Mouse (Mus musculus): ENCODE data around the gene Dcaf17. TPM values are rescaled to one million over a fixed set of nuclear protein-coding genes. Genes with fewer than 3 reads are reported as not detected.

Gene Dcaf17
- polyA plus RNA-seq, 1 experiment from 2014 or later: 41.0 TPM

DNA sequence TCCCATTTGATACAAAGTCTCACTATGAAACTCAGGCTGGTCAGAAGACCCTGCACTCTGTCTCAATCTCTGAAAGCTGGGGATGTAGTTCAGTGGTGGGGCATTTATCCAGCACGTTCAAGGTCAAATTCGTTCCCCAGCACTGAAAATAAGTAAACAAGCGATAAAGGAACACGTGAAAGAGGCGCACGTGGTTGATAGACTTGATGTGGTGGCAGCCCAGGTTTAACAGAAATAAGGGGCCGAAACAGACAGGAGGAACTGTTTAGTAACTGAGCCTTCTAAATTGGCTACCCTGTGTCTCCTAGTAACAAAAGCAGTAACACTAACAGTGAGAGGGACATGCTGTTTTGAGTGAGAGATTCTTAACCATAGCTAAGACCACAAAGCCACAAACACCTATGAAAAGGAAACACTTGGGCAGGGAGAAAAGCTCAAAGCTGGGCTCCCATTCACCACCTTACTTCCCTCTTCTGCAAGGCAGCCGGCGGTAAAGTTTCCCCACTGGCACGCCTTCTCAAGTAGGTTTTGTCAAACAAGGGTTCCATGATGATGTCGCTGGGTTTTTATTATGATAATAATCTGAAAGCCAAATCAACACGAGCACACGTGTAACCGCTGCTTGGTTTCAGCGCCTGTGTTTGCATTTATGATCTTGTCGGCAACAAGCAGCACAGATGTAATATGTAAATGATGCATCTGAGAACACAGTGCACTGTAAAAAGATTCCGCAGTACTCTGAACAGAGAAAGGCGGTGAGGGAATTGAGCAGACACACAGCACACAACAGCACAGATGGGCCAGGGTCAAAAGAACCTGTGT lies 22.9 kb upstream of the Dcaf17 start:
- Histone ChIP-seq H3K36me3 (no peaks in the 10 kb centered on the region), H3K4me2 (replicated peaks) (no peak overlapping the region; the same call in 1 of the 2 replicates), H3K4me3 (no peak overlapping the region), H3K27ac (replicated peaks) (peak overlapping the region; percentile 51), H3K4me1 (peaks cover 33% of the 10 kb centered on the region), H3K9me3 (no peaks in the 10 kb centered on the region), H3K9ac (replicated peaks) (no peak overlapping the region), H3K27me3 (no peaks in the 10 kb centered on the region)
- 46% methylated on average over 18 of the region's 18 CpGs for WGBS
- ATAC-seq (replicated peaks): peak; percentile 69; the same call in 1 of the 2 replicates

DNA sequence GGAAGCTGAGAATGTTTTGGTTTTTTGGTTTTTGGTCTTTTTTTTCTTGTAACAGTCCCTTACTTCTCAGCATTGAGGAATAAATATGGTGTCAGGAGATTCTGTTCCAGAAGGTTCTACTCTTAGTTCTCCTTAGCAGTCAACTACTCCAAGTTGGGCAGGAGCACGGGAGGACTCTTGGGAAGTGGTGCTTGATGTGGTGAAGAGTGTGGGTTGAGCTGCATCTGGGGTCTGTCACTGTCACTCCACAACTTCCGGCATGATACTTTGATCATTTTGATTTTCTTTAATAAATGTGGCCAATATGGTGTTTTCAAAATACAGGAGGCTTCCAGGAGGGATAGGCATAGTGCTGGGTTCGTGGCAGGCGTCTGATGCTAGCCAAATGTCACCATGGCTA lies 22.1 kb upstream of the Dcaf17 start:
- H3K4me2 ChIP-seq (replicated peaks): no peak overlapping the region
- no peak overlapping the region for H3K4me3 ChIP-seq
- H3K27me3 ChIP-seq: no peaks in the 10 kb centered on the region
- H3K9me3 ChIP-seq: no peaks in the 10 kb centered on the region
- H3K36me3 ChIP-seq: no peaks in the 10 kb centered on the region
- H3K9ac ChIP-seq (replicated peaks): no peak overlapping the region
- H3K27ac ChIP-seq (replicated peaks): peak overlapping the region; percentile 51
- WGBS: 87% methylated on average over 4 of the region's 4 CpGs
- no peak for ATAC-seq (replicated peaks)
- peaks cover 33% of the 10 kb centered on the region for H3K4me1 ChIP-seq

DNA sequence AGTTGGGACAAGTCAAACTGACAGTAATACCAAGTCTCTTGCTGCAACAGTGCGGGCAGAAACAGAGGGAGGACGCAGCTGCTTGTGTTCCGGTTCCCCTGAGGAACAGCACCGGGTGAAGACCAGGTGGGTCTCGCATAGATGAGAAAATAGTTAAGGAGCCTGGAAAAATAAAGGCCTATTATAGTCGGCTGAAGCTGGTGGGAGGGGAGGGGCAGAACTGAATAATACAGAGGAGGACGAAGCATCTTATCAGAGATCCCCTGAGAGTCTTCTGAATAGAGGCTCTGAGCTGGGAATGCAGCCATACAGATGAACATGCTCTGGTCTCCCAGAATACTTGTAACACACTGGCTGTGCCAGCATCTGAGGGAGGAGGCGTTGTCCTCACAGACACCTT lies 21.1 kb upstream of the Dcaf17 start:
- ATAC-seq (replicated peaks): no peak
- no peaks in the 10 kb centered on the region for H3K27me3 ChIP-seq
- WGBS: 38% methylated on average over 8 of the region's 8 CpGs

DNA sequence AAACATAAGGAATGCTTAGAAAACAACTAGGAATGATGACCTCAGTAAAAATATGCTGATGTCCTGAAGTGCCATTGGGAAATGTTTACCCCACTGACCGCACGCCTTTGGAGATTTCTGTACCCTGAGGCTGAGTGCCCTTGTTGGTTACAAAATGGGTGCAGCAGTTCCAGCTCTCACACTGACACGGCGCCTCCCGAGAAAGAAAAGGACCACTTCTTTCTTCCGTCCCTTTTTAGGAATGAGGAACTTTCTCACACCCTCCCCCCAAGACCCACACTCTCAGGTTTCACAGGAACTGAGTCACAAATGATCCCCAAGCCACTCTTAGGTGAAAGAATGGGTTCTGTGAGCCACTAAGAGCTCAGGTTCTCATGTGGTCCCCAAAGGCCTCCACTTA lies 17.7 kb upstream of the Dcaf17 start:
- Histone ChIP-seq H3K36me3 (no peaks in the 10 kb centered on the region), H3K4me1 (peaks cover 29% of the 10 kb centered on the region), H3K9ac (replicated peaks) (no peak overlapping the region), H3K9me3 (no peaks in the 10 kb centered on the region), H3K4me2 (replicated peaks) (no peak overlapping the region), H3K27ac (replicated peaks) (no peak overlapping the region), H3K27me3 (no peaks in the 10 kb centered on the region), H3K4me3 (no peak overlapping the region)
- 78% methylated on average over 6 of the region's 6 CpGs for WGBS
- no peak for ATAC-seq (replicated peaks)

More for the DNA sequence above, 21.1 kb upstream of the Dcaf17 start:
- no peak overlapping the region for H3K27ac ChIP-seq (replicated peaks)
- no peak overlapping the region for H3K4me2 ChIP-seq (replicated peaks)
- no peak overlapping the region for H3K4me3 ChIP-seq
- H3K9me3 ChIP-seq: no peaks in the 10 kb centered on the region
- no peaks in the 10 kb centered on the region for H3K36me3 ChIP-seq
- no peak overlapping the region for H3K9ac ChIP-seq (replicated peaks)
- H3K4me1 ChIP-seq: peaks cover 33% of the 10 kb centered on the region

DNA sequence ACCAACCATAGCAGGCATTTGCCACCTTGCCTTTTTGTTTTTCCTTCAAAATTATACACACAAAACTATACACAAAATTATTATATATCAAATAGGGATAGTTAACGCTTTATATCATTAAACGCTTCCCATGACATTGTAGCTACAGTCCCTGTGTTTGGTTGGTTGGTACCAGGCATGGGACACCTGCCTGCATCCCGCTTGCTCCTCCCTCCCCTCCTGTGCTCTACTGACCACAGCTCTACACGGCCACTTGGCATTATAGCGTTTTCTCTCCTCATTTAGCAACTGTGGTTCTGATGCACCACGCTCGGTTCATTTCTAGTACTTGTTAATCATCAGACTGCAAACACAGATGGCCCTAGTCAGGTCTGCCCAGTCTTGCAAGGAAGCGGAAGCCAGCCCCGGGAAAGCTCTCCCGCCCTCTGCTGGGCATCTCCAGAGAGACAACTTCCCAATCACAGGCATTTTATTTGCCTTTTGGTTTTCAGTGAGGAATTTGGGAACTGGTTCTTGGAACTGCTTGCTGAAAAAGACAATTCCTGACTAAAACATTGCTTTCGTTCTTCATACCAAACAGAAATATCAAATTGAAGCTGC lies 15.5 kb upstream of the Dcaf17 start:
- H3K4me3 ChIP-seq: no peak overlapping the region
- H3K36me3 ChIP-seq: no peaks in the 10 kb centered on the region
- H3K9ac ChIP-seq (replicated peaks): no peak overlapping the region
- no peaks in the 10 kb centered on the region for H3K27me3 ChIP-seq
- peak; percentile 91 for ATAC-seq (replicated peaks)
- WGBS: 41% methylated on average over 11 of the region's 11 CpGs
- peak overlapping the region; percentile 63 for H3K27ac ChIP-seq (replicated peaks)
- peak overlapping the region; percentile 30 for H3K4me2 ChIP-seq (replicated peaks)
- H3K4me1 ChIP-seq: peaks cover 12% of the 10 kb centered on the region
- no peaks in the 10 kb centered on the region for H3K9me3 ChIP-seq

DNA sequence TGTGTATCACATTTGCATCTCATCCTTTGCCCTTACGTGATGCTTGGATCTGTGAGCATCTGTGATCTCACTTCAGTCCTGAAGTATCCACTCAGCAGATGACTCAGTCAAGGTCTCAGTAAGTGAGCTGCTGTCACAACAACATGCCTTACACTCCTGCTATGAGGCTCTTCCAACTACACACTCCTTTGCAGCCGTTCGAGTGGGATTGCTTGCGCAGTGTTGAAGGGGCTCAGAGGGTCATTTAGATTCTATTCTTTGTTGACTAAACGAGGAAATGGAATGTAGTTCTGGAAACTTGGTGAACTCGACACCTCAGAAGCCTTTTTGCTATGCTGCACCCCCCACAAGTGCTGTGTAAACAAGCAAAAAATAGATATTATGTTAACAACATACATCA lies 9.0 kb upstream of the Dcaf17 start:
- Histone ChIP-seq H3K9ac (replicated peaks) (no peak overlapping the region), H3K4me2 (replicated peaks) (no peak overlapping the region), H3K4me1 (no peaks in the 10 kb centered on the region), H3K36me3 (no peaks in the 10 kb centered on the region), H3K27me3 (no peaks in the 10 kb centered on the region), H3K9me3 (no peaks in the 10 kb centered on the region), H3K27ac (replicated peaks) (no peak overlapping the region), H3K4me3 (no peak overlapping the region)
- 62% methylated on average over 6 of the region's 6 CpGs for WGBS
- no peak for ATAC-seq (replicated peaks)

DNA sequence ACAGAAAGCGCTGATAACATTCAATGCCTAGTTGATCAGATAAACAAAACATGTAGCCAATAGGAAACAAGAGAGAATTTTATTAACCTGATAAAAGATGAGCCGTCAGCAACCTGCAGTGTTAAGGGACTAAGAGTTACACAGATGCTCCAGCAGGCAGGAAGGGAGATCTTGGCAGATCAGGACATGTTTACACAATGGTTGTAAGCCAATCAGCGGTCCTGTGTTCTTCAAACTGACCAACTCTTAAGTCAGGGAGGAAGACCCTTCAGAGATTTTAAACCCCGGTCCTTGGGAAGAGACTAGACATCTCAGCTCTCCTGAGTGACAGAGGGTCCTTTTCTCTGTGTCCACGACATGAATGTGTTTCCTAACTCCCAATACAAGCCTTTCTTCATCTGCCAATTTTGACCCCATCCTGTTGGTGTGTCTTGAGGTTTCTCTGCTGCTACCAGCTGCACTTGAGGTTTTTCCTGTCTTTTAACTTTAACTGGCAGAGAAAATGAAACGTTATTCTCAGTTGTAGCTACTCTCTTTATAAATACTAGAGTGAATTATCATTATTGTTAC lies 8.3 kb upstream of the Dcaf17 start:
- no peak overlapping the region for H3K4me2 ChIP-seq (replicated peaks)
- 85% methylated on average over 6 of the region's 6 CpGs for WGBS
- no peak overlapping the region for H3K4me3 ChIP-seq
- no peak for ATAC-seq (replicated peaks)
- H3K27me3 ChIP-seq: no peaks in the 10 kb centered on the region
- 0 out of 2 replicates have a peak, but pooled peaks cover 2% of the 10 kb centered on the region for H3K4me1 ChIP-seq
- H3K27ac ChIP-seq (replicated peaks): no peak overlapping the region
- no peaks in the 10 kb centered on the region for H3K9me3 ChIP-seq
- H3K9ac ChIP-seq (replicated peaks): no peak overlapping the region
- H3K36me3 ChIP-seq: no peaks in the 10 kb centered on the region

DNA sequence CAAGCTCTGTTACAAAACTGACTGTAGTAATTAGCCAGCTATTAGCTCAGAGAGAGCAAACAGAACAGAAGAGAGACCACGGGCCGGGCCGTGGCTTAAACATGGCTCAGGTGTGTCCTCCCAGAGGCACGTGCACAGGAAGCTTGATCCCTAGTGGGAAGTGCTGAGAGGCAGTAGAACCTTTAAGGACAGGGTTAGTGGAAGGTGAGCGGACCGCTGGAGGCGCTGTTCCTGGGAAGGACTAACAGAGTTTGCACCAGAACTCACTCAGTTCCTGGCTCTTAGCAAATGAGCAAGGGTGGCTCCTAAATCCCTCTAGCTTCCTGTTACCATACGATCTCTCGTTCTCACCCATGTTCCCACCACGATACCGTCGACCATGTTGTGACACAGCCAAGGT lies 6.2 kb upstream of the Dcaf17 start:
- 80% methylated on average over 12 of the region's 12 CpGs for WGBS
- H3K27ac ChIP-seq (replicated peaks): no peak overlapping the region
- H3K9me3 ChIP-seq: no peaks in the 10 kb centered on the region
- 0 out of 2 replicates have a peak, but pooled peaks cover 8% of the 10 kb centered on the region for H3K4me1 ChIP-seq
- no peaks in the 10 kb centered on the region for H3K36me3 ChIP-seq
- H3K27me3 ChIP-seq: no peaks in the 10 kb centered on the region
- H3K4me2 ChIP-seq (replicated peaks): no peak overlapping the region
- ATAC-seq (replicated peaks): no peak
- H3K4me3 ChIP-seq: no peak overlapping the region
- no peak overlapping the region for H3K9ac ChIP-seq (replicated peaks)

DNA sequence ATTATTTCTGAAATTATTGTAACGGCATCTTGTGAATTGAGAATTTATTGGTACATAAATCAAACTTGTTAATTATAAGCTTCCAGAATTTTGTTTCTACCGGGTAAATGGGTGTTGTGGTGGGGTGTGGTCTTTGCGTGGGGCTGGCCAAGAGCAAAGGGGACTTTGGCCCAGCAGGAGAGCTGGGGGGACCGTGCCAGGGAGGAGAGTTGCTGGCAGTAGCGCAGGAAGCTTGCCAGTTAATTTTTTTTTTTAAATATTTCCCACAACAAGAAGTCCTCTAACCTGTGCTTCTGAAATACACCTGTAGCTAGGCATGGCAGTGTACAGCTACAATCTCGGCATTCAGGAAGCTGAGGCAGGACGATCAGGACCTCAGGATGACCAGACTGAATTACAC lies 4.6 kb upstream of the Dcaf17 start:
- no peak overlapping the region for H3K4me2 ChIP-seq (replicated peaks)
- no peak overlapping the region for H3K9ac ChIP-seq (replicated peaks)
- no peaks in the 10 kb centered on the region for H3K27me3 ChIP-seq
- H3K4me3 ChIP-seq: no peak overlapping the region
- no peaks in the 10 kb centered on the region for H3K9me3 ChIP-seq
- peaks cover 21% of the 10 kb centered on the region for H3K4me1 ChIP-seq
- H3K36me3 ChIP-seq: no peaks in the 10 kb centered on the region
- no peak overlapping the region for H3K27ac ChIP-seq (replicated peaks)
- ATAC-seq (replicated peaks): no peak
- 89% methylated on average over 7 of the region's 7 CpGs for WGBS

DNA sequence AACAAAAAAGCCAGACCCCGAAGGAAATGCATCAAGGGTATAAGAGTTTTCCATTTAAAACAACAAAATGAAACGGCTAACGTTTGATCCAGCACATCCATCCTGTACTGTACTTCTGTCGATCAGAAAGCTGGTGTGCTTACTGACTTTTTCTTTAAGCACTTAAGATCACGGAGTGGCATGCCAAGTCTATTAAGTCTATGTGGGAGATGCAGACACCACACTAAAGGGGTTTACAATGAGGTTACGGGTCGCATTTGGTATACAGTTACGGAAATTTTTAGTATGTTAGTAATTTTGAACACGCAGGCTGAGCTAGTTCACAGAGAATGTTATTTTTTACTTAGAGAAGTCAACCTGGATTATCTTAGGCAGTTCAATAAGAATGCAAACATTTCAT lies 412 bp upstream of the Dcaf17 start:
- Histone ChIP-seq H3K9me3 (no peaks in the 10 kb centered on the region), H3K27me3 (no peaks in the 10 kb centered on the region), H3K4me3 (peak overlapping the region; percentile 74), H3K9ac (replicated peaks) (peak overlapping the region; percentile 79), H3K36me3 (peaks cover 10% of the 10 kb centered on the region; the same call in 1 of the 2 replicates), H3K4me1 (peaks cover 21% of the 10 kb centered on the region), H3K4me2 (replicated peaks) (peak overlapping the region; percentile 82), H3K27ac (replicated peaks) (peak overlapping the region; percentile 95)
- 44% methylated on average over 9 of the region's 9 CpGs for WGBS
- ATAC-seq (replicated peaks): no peak

DNA sequence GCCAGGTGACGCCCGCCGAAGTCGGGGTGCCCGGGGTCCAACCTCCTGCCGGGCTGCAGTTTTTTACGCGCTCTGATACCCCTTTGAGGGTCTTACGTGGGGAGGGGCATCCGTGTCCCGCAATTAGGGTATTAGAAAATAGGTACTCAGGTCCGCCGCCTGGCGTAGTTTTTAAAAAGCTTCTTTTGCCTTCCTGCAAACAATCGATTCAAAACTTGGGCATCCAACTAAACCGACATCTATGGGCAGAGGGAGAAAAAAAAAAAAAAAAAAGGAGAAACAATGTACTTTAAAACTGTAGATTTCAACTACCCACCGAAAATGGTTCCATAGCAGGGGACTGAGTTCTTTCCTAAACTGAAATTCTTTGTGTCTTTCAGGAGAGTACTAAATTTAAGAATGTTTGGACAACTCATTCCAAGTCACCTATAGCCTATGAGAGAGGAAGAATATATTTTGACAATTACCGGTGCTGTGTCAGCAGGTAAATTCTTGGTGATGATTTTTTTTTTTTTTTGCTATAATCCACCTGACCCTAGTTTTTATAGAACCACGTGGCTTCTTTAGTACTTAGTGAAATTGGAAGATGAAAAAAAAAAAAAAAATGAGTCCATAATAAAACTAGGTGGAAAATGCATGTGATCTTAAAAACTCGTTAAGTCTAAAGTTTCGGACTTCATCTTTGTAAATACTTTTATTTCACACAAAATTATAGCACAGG lies 1.1 kb downstream of the Dcaf17 start:
- 11% methylated on average over 21 of the region's 21 CpGs for WGBS
- Histone ChIP-seq H3K4me2 (replicated peaks) (peak overlapping the region; percentile 82), H3K36me3 (peaks cover 13% of the 10 kb centered on the region; the same call in 1 of the 2 replicates), H3K4me1 (peaks cover 21% of the 10 kb centered on the region), H3K27ac (replicated peaks) (peak overlapping the region; percentile 95), H3K9me3 (no peaks in the 10 kb centered on the region), H3K4me3 (peak overlapping the region; percentile 74), H3K9ac (replicated peaks) (peak overlapping the region; percentile 86), H3K27me3 (no peaks in the 10 kb centered on the region)
- no peak for ATAC-seq (replicated peaks)

DNA sequence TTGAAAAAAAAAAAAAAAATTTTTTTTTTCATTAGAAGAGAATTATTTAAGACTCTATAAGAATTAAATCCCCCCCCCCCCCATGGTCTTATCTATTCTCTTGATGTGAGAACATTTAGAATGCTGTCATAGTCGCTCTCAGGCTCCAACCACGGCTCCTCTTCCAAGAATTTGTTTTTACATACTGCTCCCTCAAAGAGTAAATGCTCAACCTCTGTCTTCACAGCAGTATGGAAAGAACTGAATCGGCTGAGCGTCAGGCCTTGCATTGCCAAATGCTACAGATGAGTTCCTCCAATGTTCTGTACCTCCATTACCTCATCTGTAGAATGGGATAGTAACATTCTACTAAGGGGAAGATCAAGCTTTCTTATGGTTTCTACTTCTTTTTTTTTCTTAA lies 16.5 kb downstream of the Dcaf17 start:
- Histone ChIP-seq H3K27ac (replicated peaks) (no peak overlapping the region), H3K4me1 (no peaks in the 10 kb centered on the region), H3K4me2 (replicated peaks) (no peak overlapping the region), H3K9ac (replicated peaks) (no peak overlapping the region), H3K4me3 (no peak overlapping the region), H3K27me3 (no peaks in the 10 kb centered on the region), H3K9me3 (no peaks in the 10 kb centered on the region), H3K36me3 (peaks cover 4% of the 10 kb centered on the region; the same call in 1 of the 2 replicates)
- 96% methylated on average over 4 of the region's 4 CpGs for WGBS
- no peak for ATAC-seq (replicated peaks)

All from forebrain, embryonic 15.5 days (tissue).